Mouse (Mus musculus) intestine, embryonic 15.5 days (tissue): ENCODE data around the gene Gm42669. TPM values are rescaled to one million over a fixed set of nuclear protein-coding genes. Genes with fewer than 3 reads are reported as not detected.

Experiments used
- ATAC-seq: fragments of 200-750 bp; cut with Nextera tagmentation; 2 replicates; pipeline ENCODE4 v1.8.0; 2017; ENCODE audit warnings: moderate TSS enrichment, moderate library complexity
- H3K27ac ChIP-seq: fragments of 300-500 bp; sonication (generic); 2 replicates; pipeline ENCODE4 v1.5.1; 2015; ENCODE audit warnings: mild to moderate bottlenecking, inconsistent platforms
- H3K27me3 ChIP-seq: fragments of 300-500 bp; sonication (generic); replicated peaks from 2 replicates; pipeline ENCODE4 v1.6.1; 2015; ENCODE audit warnings: inconsistent platforms
- H3K36me3 ChIP-seq: fragments of 300-500 bp; sonication (generic); 2 replicates; pipeline ENCODE4 v1.6.1; 2015; ENCODE audit warnings: inconsistent platforms
- H3K4me1 ChIP-seq: fragments of 300-500 bp; sonication (generic); replicated peaks from 2 replicates; pipeline ENCODE4 v1.6.1; 2015; ENCODE audit warnings: inconsistent platforms
- H3K4me2 ChIP-seq: fragments of 300-500 bp; sonication (generic); replicated peaks from 2 replicates; pipeline ENCODE4 v1.6.1; 2015; ENCODE audit warnings: mild to moderate bottlenecking, inconsistent platforms
- H3K4me3 ChIP-seq: fragments of 300-500 bp; sonication (generic); replicated peaks from 2 replicates; pipeline ENCODE4 v1.5.1; 2015; ENCODE audit warnings: inconsistent platforms
- H3K9ac ChIP-seq: fragments of 300-500 bp; sonication (generic); 2 replicates; pipeline ENCODE4 v1.6.1; 2015; ENCODE audit warnings: inconsistent platforms
- H3K9me3 ChIP-seq: fragments of 300-500 bp; sonication (generic); 2 replicates; pipeline ENCODE4 v1.6.1; 2016; ENCODE audit warnings: inconsistent platforms
- WGBS: fragments of 180-500 bp; shearing (Covaris S2); methylation state at CpG from one replicate; pipeline ENCODE4 v1.1.7; 2015; 5-methylcytosine and 5-hydroxymethylcytosine counted together
- polyA plus RNA-seq: library from polyadenylated mRNA; unstranded; fragments of >200 nt; fragmentation: Nextera tagmentation; extraction: Ambion mirVana; gene quantifications from 2 replicates; pipeline ENCODE4 v1.2.1, GENCODE M21; 2015

Gm42669 gene
- polyA plus RNA-seq, 1 experiment from 2014 or later, result 0.04 TPM

GRCm38 (mm10) chr5:107621327-107621726 is 113.9 kb downstream of the Gm42669 start:
- ATAC-seq, result no peak
- H3K4me1 ChIP-seq, result no peaks in the 10 kb centered on the region
- WGBS, result 92% methylated on average over 3 of the region's 3 CpGs
- H3K27ac ChIP-seq, result no peak overlapping the region
- no peak overlapping the region for H3K9ac ChIP-seq
- H3K9me3 ChIP-seq, result no peaks in the 10 kb centered on the region
- no peaks in the 10 kb centered on the region for H3K27me3 ChIP-seq
- H3K4me2 ChIP-seq, result no peak overlapping the region
- no peak overlapping the region for H3K4me3 ChIP-seq
- 0 out of 2 replicates have a peak, but pooled peaks cover 7% of the 10 kb centered on the region for H3K36me3 ChIP-seq

Other genes with a start within 250 kb of the Gm42669 start
- gene Tgfbr3, start 218.0 kb upstream of the Gm42669 start, polyA plus RNA-seq, result 14.4 and 16.3 TPM in 2 replicates
- 1.1 and 1.2 TPM in 2 replicates for gene Brdt, start 176.5 kb upstream of the Gm42669 start, polyA plus RNA-seq
- gene Ephx4, start 104.9 kb upstream of the Gm42669 start, polyA plus RNA-seq, result 0.44 and 0.81 TPM in 2 replicates
- not detected in 2 replicates for gene Lpcat2b, start 76.1 kb upstream of the Gm42669 start, polyA plus RNA-seq
- gene Btbd8, start 69.6 kb upstream of the Gm42669 start, polyA plus RNA-seq, result 4.0 and 4.1 TPM in 2 replicates
- gene 1700028K03Rik, start 27.1 kb downstream of the Gm42669 start, polyA plus RNA-seq, result 0.05 and 0.21 TPM in 2 replicates
- 14.0 and 15.2 TPM in 2 replicates for gene Rpap2, start 89.8 kb downstream of the Gm42669 start, polyA plus RNA-seq
- 23.5 and 28.9 TPM in 2 replicates for gene Glmn, start 90.3 kb downstream of the Gm42669 start, polyA plus RNA-seq
- 1.2 and 2.2 TPM in 2 replicates for gene Gfi1, start 218.4 kb downstream of the Gm42669 start, polyA plus RNA-seq